ENCODE assay signal across 16 mouse cellular contexts in genomic region chr9:86438337-86439009, GRCm38 (mm10). TPM values are rescaled to one million over a fixed set of nuclear protein-coding genes. Genes with fewer than 3 reads are reported as not detected.
DNase-seq lines count a peak whose midpoint lies in the region; ATAC-seq and TF ChIP-seq lines count a peak whose summit lies in the region.
"Had no signal": no experiment of that assay in that cellular context is flagged by ENCODE, and none has a peak within 500 bp of the region (broad histone marks: within the 10 kb centered on the region; RNA-seq: fewer than 3 reads in every experiment).

No protein-coding gene starts in this region.

- H3K36me3 ChIP-seq in heart, adult 2 months (ENCODE audit: control insufficient read depth, insufficient read depth, low read length) = no peaks in the 10 kb centered on the region
- H3K36me3 ChIP-seq in hindbrain, embryonic 11.5 days (ENCODE audit: control insufficient read depth, insufficient read depth, low read length) = no peaks in the 10 kb centered on the region
- no peaks in the 10 kb centered on the region for H3K36me3 ChIP-seq in hindbrain, embryonic 10.5 days
- no peaks in the 10 kb centered on the region for H3K36me3 ChIP-seq in neural tube, embryonic 13.5 days

- H3K79me2 ChIP-seq in heart, adult 2 months (replicated peaks; ENCODE audit: control insufficient read depth, insufficient read depth, low read length) = no peaks in the 10 kb centered on the region

- H3K27me3 ChIP-seq in heart, adult 2 months (ENCODE audit: control insufficient read depth, insufficient read depth, low read length) = no peaks in the 10 kb centered on the region
- H3K27me3 ChIP-seq in hindbrain, embryonic 11.5 days (ENCODE audit: control insufficient read depth, insufficient read depth, low read length) = no peaks in the 10 kb centered on the region
- H3K27me3 ChIP-seq in hindbrain, embryonic 10.5 days (ENCODE audit: insufficient read depth, poor library complexity, severe bottlenecking) = no peaks in the 10 kb centered on the region
- no peaks in the 10 kb centered on the region for H3K27me3 ChIP-seq in neural tube, embryonic 13.5 days
- H3K27me3 ChIP-seq: megakaryocyte, embryonic 14.5 days had no signal

- no peaks in the 10 kb centered on the region for H3K9me3 ChIP-seq in hindbrain, embryonic 11.5 days (ENCODE audit: control insufficient read depth, low read length)
- H3K9me3 ChIP-seq in hindbrain, embryonic 10.5 days = no peaks in the 10 kb centered on the region
- H3K9me3 ChIP-seq in neural tube, embryonic 13.5 days = no peaks in the 10 kb centered on the region
- H3K9me3 ChIP-seq: megakaryocyte, embryonic 14.5 days had no signal

- peak overlapping the region; percentile 16; the same call in 1 of the 2 replicates for H3K4me3 ChIP-seq in heart, adult 2 months
- H3K4me3 ChIP-seq in hindbrain, embryonic 11.5 days (ENCODE audit: low read depth, low read length) = no peak overlapping the region
- no peak overlapping the region for H3K4me3 ChIP-seq in hindbrain, embryonic 10.5 days
- H3K4me3 ChIP-seq in neural tube, embryonic 13.5 days = no peak overlapping the region
- H3K4me3 ChIP-seq in left cerebral cortex, adult 2 months = no peak overlapping the region
- H3K4me3 ChIP-seq: erythroblast, embryonic 14.5 days; megakaryocyte, embryonic 14.5 days had no signal

- intact Hi-C loops in heart, adult 2 months (cut with DNase I) = no loop called here
- intact Hi-C loops in left cerebral cortex, adult 2 months (cut with DNase I) = no loop called here

- H3K4me1 ChIP-seq in heart, adult 2 months (ENCODE audit: control insufficient read depth, insufficient read depth, low read length) = no peaks in the 10 kb centered on the region
- H3K4me1 ChIP-seq in hindbrain, embryonic 11.5 days (replicated peaks; ENCODE audit: control insufficient read depth, insufficient read depth, low read length) = no peaks in the 10 kb centered on the region
- H3K4me1 ChIP-seq in hindbrain, embryonic 10.5 days (replicated peaks) = peaks cover 4% of the 10 kb centered on the region
- peaks cover 3% of the 10 kb centered on the region; the same call in 1 of the 2 replicates for H3K4me1 ChIP-seq in neural tube, embryonic 13.5 days (replicated peaks)
- H3K4me1 ChIP-seq: megakaryocyte, embryonic 14.5 days had no signal

- H3K4me2 ChIP-seq in hindbrain, embryonic 11.5 days (replicated peaks; ENCODE audit: low read depth, low read length) = no peak overlapping the region
- H3K4me2 ChIP-seq in neural tube, embryonic 13.5 days = no peak overlapping the region

- TF ChIP-seq POLR2A in heart, adult 2 months (IDR thresholded peaks at IDR 0.05; ENCODE audit: insufficient read depth, low read depth, low read length) = no peak

- no peak overlapping the region for H3K9ac ChIP-seq in heart, adult 2 months (ENCODE audit: low read depth, low read length)
- H3K9ac ChIP-seq in hindbrain, embryonic 11.5 days (ENCODE audit: low read depth, low read length) = no peak overlapping the region
- no peak overlapping the region for H3K9ac ChIP-seq in neural tube, embryonic 13.5 days

- TF ChIP-seq CTCF in heart, adult 2 months (IDR thresholded peaks at IDR 0.05) = no peak
- TF ChIP-seq CTCF in left cerebral cortex, adult 2 months (IDR thresholded peaks at IDR 0.05) = no peak

- TF ChIP-seq EP300 in heart, adult 2 months (IDR thresholded peaks at IDR 0.05; ENCODE audit: insufficient read depth, low read depth, low read length) = no peak

- WGBS in heart, adult 2 months = 47% methylated on average over 11 of the region's 11 CpGs
- WGBS in hindbrain, embryonic 11.5 days = 76% methylated on average over 11 of the region's 11 CpGs
- 76% methylated on average over 11 of the region's 11 CpGs for WGBS in hindbrain, embryonic 10.5 days
- WGBS in neural tube, embryonic 13.5 days = 57% methylated on average over 11 of the region's 11 CpGs

- peak; percentile 45; the same call in 1 of the 2 replicates for ATAC-seq in hindbrain, embryonic 11.5 days (ENCODE audit: low FRiP score)
- peak; percentile 59 for ATAC-seq in neural tube, embryonic 13.5 days (ENCODE audit: low read depth)
- ATAC-seq: forebrain, embryonic 14.5 days had no signal

- no peak overlapping the region for H3K27ac ChIP-seq in heart, adult 2 months
- H3K27ac ChIP-seq in hindbrain, embryonic 11.5 days (ENCODE audit: low read depth, low read length) = no peak overlapping the region
- H3K27ac ChIP-seq in hindbrain, embryonic 10.5 days = no peak overlapping the region
- H3K27ac ChIP-seq in neural tube, embryonic 13.5 days (replicated peaks) = no peak overlapping the region
- no peak overlapping the region for H3K27ac ChIP-seq in left cerebral cortex, adult 2 months

- DNase-seq in heart, adult 2 months = no peak
- no peak for DNase-seq in heart, adult 8-10 months (ENCODE audit: low spot score)
- DNase-seq in hindbrain, embryonic 11.5 days (ENCODE audit: low spot score) = no peak
- DNase-seq in hindbrain, embryonic 10.5 days (ENCODE audit: low spot score) = no peak
- no peak for DNase-seq in neural tube, embryonic 10.5 days (ENCODE audit: extremely low spot score, low spot score)
- no peak for DNase-seq in cerebellum, postnatal 36 days
- DNase-seq in left cerebral cortex, adult 2 months (ENCODE audit: extremely low spot score in 1 of 2, low spot score in 2 of 2) = no peak
- DNase-seq: adrenal gland, postnatal 25 days; cerebellum, adult 18-20 months; left cerebral cortex, postnatal 4 days; lung, postnatal 10 days; thymus, adult 18-20 months had no signal

RNA-seq across cellular contexts. Expression of gene Ube2cbp, which starts 26.3 kb away (rescaled TPM):
- 1 to 10 TPM in 1 of 2 experiments, under 1 TPM in 1; 0.84 to 1.5 TPM for total RNA-seq in heart, adult 2 months (2021)
- polyA plus RNA-seq in heart, adult 2 months (2012; rRNA removed) = 0.64 and 1.1 TPM in 2 replicates
- 1 to 10 TPM; 1.8 to 2.5 (median 2.3) TPM for total RNA-seq in heart, adult 8-10 months (2022)
- 6.1 and 8.1 TPM in 2 replicates for polyA plus RNA-seq in hindbrain, embryonic 11.5 days (2014; fragmentation: Nextera tagmentation; extraction: Ambion mirVana)
- polyA plus RNA-seq in hindbrain, embryonic 10.5 days (2016; fragmentation: Nextera tagmentation; extraction: Ambion mirVana) = 7.3 and 8.8 TPM in 2 replicates
- 7.2 and 9.7 TPM in 2 replicates for polyA plus RNA-seq in neural tube, embryonic 13.5 days (2015; fragmentation: Nextera tagmentation; extraction: Ambion mirVana)
- 1 to 10 TPM; 4.2 to 5.2 TPM for total RNA-seq in left cerebral cortex, adult 2 months (2021)
- polyA plus RNA-seq: erythroblast, embryonic 14.5 days had no signal

RNA-seq across cellular contexts. Expression of gene Dop1a, which starts 28.5 kb away (rescaled TPM):
- total RNA-seq in heart, adult 2 months (2021) = 10 to 100 TPM; 16.2 to 17.9 TPM
- polyA plus RNA-seq in heart, adult 2 months (2012; rRNA removed) = 9.1 and 10.5 TPM in 2 replicates
- total RNA-seq in heart, adult 8-10 months (2022) = 10 to 100 TPM; 15.6 to 20.0 (median 18.1) TPM
- 17.2 and 25.3 TPM in 2 replicates for polyA plus RNA-seq in hindbrain, embryonic 11.5 days (2014; fragmentation: Nextera tagmentation; extraction: Ambion mirVana)
- polyA plus RNA-seq in hindbrain, embryonic 10.5 days (2016; fragmentation: Nextera tagmentation; extraction: Ambion mirVana) = 9.9 and 10.3 TPM in 2 replicates
- polyA plus RNA-seq in neural tube, embryonic 13.5 days (2015; fragmentation: Nextera tagmentation; extraction: Ambion mirVana) = 28.4 and 28.8 TPM in 2 replicates
- 10 to 100 TPM; 61.4 to 63.9 TPM for total RNA-seq in left cerebral cortex, adult 2 months (2021)
